Mouse (Mus musculus): ENCODE results near the gene Chrd. TPM values are rescaled to one million over a fixed set of nuclear protein-coding genes. Genes with fewer than 3 reads are reported as not detected.

The Chrd gene
- polyA plus RNA-seq (2016; fragmentation: Nextera tagmentation; extraction: Ambion mirVana), result 0.41 and 1.6 TPM in 2 replicates

DNA sequence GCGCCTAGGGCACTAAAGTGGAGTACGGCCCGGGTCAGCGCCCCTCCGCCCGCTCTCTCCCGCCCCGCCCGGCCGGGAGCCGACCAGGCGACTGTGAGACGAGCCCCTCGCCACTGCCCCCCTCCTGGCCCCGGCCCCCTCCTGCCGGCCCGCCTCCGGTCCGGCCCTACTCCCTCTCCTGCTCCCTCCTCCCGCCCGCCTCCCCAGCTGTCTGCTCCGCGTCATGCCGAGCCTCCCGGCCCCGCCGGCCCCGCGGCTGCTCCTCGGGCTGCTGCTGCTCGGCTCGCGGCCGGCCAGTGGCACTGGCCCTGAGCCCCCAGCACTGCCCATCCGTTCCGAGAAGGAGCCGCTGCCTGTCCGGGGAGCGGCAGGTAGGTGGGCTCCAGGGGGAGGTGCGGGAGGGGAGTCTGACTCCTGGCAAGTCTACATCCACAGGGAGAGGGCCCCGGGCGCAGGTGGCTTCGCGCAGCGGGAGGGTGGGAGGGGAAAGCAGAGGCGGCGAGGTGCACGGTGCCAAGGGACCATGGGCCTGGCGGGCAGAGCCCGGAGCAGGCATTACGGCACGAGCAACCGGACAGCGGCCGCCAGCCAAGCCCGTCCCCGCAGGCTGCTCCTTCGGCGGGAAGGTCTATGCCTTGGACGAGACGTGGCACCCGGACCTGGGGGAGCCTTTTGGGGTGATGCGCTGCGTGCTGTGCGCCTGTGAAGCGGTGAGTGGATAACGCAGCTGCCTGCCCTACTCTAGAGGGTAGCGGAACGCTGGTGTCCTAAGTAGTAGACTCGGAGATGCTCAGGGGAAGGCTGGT, at the start of gene Chrd:
TSS of gene Chrd (plus strand) at position 203 of the 806 bp plus-strand sequence.
- WGBS, result 1% methylated on average over 66 of the region's 70 CpGs
- H3K27me3 ChIP-seq (ENCODE audit: low read depth, poor library complexity, severe bottlenecking), result peaks cover 63% of the 10 kb centered on the region
- H3K4me1 ChIP-seq, result peaks cover 40% of the 10 kb centered on the region
- H3K36me3 ChIP-seq, result no peaks in the 10 kb centered on the region
- peak within 1 kb of the TSS; percentile 68 for H3K4me3 ChIP-seq
- peak within 1 kb of the TSS; percentile 89 for H3K27ac ChIP-seq
- no peaks in the 10 kb centered on the region for H3K9me3 ChIP-seq (replicated peaks)
- peak; percentile 83 for DNase-seq (ENCODE audit: low spot score)

- no peak for DNase-seq (ENCODE audit: low spot score)
- Histone ChIP-seq H3K27ac (no peak overlapping the region), H3K4me1 (peaks cover 30% of the 10 kb centered on the region), H3K4me3 (no peak overlapping the region), H3K36me3 (peaks cover 67% of the 10 kb centered on the region), H3K9me3 (replicated peaks) (no peaks in the 10 kb centered on the region), H3K27me3 (ENCODE audit: low read depth, poor library complexity, severe bottlenecking) (peaks cover 15% of the 10 kb centered on the region)
- WGBS, result 90% methylated on average over 3 of the region's 3 CpGs
These were observed 42.2 kb upstream of the Chrd start for GRCm38 (mm10) chr16:20690774-20691173.

DNA sequence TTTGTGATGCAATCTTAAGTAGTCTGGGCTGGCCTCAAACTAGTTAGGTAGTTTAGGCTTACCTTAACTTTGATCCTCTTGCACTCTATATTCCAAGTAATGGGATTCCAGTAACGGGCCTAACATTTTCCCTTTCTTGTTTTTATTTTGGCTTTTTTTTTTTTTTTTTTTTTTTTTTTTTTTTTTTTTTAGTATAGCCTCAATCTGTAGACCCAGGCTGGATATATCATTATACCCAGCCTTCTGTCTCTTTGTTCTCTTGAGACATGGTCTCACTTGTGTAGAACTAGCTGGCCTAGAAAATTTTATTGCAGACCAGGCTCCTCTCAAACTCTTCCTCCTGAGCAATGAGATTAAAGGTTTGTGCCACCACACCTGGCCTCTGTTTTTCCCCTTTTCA, 41.3 kb upstream of the Chrd start:
- H3K4me3 ChIP-seq, result no peak overlapping the region
- H3K4me1 ChIP-seq, result peaks cover 39% of the 10 kb centered on the region
- WGBS, result 81% methylated on average over 1 of the region's 1 CpGs
- peaks cover 59% of the 10 kb centered on the region for H3K36me3 ChIP-seq
- H3K27me3 ChIP-seq (ENCODE audit: low read depth, poor library complexity, severe bottlenecking), result peaks cover 20% of the 10 kb centered on the region
- no peaks in the 10 kb centered on the region for H3K9me3 ChIP-seq (replicated peaks)
- no peak for DNase-seq (ENCODE audit: low spot score)
- H3K27ac ChIP-seq, result no peak overlapping the region

DNA sequence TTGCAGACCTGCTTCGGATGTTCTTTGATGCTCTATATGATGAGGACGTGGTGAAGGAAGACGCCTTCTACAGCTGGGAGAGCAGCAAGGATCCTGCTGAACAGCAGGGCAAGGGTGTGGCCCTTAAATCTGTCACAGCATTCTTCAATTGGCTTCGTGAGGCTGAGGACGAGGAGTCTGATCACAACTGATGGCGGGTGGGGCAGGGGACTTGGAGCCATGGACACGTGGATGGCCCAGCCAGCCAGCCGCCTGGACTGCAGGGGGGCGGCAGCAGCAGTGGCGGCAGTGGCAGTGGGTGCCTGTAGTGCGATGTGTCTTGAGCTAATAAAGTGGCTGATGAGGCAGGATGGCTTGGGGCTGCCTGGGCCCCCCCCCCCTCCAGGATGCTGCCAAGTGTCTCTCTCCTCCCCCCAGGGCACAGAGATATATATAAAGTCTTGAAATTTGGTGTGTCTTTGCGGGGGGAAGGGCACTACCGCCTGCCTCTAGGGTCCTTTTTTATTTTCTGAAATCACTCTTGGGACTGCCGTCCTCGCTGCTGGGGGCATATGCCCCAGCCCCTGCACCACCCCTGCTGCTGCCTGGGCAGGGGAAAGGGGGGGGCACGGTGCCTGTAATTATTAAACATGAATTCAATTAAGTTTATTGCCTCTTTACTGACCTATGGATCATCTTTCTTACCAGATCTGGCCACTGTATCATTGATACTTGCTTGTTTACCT, 40.5 kb upstream of the Chrd start:
- H3K36me3 ChIP-seq, result peaks cover 51% of the 10 kb centered on the region
- H3K4me1 ChIP-seq, result peaks cover 44% of the 10 kb centered on the region
- 37% methylated on average over 16 of the region's 16 CpGs for WGBS
- DNase-seq (ENCODE audit: low spot score), result no peak
- no peak overlapping the region; the same call in 1 of the 2 replicates for H3K27ac ChIP-seq
- peaks cover 20% of the 10 kb centered on the region for H3K27me3 ChIP-seq (ENCODE audit: low read depth, poor library complexity, severe bottlenecking)
- H3K4me3 ChIP-seq, result peak overlapping the region; percentile 65; the same call in 1 of the 2 replicates
- H3K9me3 ChIP-seq (replicated peaks), result no peaks in the 10 kb centered on the region

DNA sequence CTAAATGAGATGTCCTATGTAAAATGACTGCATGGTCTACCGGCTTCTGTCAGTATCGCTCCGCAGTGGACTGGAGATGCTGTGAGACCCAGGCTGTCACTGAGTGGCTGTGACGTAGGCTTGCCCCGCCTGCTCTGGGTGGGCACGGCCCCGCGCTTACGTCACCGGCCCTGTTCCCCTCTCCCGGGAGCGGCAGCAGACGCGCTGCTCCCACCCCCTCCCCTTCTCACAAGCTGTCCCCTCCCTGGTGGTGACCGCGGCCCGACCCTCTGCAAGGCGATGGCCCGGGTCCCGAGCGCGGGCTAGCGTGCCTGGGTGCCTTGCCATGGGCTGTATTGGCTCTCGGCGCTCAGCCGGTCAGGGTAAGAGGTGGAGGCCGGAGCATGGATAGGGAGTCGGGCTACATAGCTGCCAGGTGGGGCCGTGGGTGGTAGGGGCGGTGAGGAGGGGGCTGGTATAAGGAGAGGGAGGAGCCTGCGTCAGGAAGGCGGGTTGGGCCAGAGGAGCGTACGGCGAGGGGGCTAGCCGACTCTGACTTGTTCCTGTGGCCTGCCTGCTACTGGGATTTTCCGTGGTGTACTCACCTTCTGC, 39.7 kb upstream of the Chrd start, which contains the start of gene Fam131a:
TSS of gene Fam131a (plus strand) at position 131 of the 591 bp plus-strand sequence.
- peaks cover 43% of the 10 kb centered on the region for H3K36me3 ChIP-seq
- H3K27me3 ChIP-seq (ENCODE audit: low read depth, poor library complexity, severe bottlenecking), result peaks cover 20% of the 10 kb centered on the region
- no peaks in the 10 kb centered on the region for H3K9me3 ChIP-seq (replicated peaks)
- peaks cover 44% of the 10 kb centered on the region for H3K4me1 ChIP-seq
- peak within 1 kb of the TSS; percentile 83 for H3K27ac ChIP-seq
- WGBS, result under 1% methylated on average over 37 of the region's 37 CpGs
- peak; percentile 94 for DNase-seq (ENCODE audit: low spot score)
- peak within 1 kb of the TSS; percentile 65 for H3K4me3 ChIP-seq

DNA sequence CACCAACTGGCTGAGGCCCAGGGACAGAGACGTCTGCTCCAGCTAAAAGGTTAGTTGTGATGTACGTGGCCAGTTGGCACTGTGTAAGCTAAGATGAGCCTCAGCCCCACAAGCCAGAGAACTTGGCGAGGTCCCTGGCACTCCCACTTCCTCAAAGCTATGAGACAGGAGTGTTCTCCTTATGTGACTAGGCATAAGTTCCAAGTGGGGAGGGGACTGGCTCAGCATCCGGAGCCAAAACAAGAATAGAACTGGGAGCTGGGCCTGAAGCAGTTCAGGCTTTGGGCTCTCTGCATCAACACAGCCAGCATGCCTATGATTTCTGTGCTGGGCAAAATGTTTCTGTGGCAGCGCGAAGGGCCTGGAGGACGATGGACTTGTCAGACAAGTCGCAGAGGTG, 38.1 kb upstream of the Chrd start:
- no peaks in the 10 kb centered on the region for H3K9me3 ChIP-seq (replicated peaks)
- peaks cover 51% of the 10 kb centered on the region for H3K4me1 ChIP-seq
- no peak overlapping the region for H3K4me3 ChIP-seq
- H3K27me3 ChIP-seq (ENCODE audit: low read depth, poor library complexity, severe bottlenecking), result peaks cover 26% of the 10 kb centered on the region
- H3K27ac ChIP-seq, result no peak overlapping the region
- no peak for DNase-seq (ENCODE audit: low spot score)
- 82% methylated on average over 8 of the region's 8 CpGs for WGBS
- H3K36me3 ChIP-seq, result peaks cover 27% of the 10 kb centered on the region

DNA sequence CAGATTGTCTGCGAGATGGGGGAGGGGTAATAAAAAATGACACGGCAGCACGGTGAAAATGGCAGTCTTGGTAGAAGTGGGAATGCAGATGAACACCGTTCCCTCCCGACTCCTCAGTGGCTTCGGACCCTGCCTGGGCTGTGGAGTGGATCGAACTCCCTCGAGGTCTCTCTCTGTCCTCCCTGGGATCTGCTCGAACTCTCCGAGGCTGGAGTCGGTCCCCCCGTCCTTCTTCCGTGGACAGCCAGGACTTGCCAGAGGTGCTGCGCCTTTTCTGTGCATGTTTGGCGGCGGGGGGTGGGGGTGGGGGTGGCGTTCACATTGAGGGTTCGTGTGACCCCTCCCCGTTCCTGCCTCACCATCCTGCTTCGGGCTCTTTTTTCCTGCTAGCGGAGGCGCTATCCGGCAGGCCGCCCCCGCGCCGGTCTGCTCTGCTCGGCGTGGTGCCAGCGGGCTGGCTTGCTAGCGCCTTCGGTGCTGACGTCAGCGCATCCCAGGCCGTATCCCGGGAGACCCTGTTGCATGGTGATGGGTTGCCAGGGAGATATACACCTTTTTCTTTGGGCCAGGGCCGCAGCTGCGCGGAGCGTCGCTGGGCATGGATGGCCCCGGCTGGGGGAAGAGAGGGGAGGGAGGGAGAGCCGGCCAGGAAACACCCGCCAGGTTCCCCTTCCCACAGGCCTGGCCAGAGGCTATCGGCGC, 37.2 kb upstream of the Chrd start:
- WGBS, result 4% methylated on average over 46 of the region's 46 CpGs
- H3K27me3 ChIP-seq (ENCODE audit: low read depth, poor library complexity, severe bottlenecking), result peaks cover 26% of the 10 kb centered on the region
- peak overlapping the region; percentile 58 for H3K4me3 ChIP-seq
- DNase-seq (ENCODE audit: low spot score), result peak; percentile 77
- H3K27ac ChIP-seq, result peak overlapping the region; percentile 72
- H3K36me3 ChIP-seq, result peaks cover 17% of the 10 kb centered on the region
- no peaks in the 10 kb centered on the region for H3K9me3 ChIP-seq (replicated peaks)
- H3K4me1 ChIP-seq, result peaks cover 61% of the 10 kb centered on the region

DNA sequence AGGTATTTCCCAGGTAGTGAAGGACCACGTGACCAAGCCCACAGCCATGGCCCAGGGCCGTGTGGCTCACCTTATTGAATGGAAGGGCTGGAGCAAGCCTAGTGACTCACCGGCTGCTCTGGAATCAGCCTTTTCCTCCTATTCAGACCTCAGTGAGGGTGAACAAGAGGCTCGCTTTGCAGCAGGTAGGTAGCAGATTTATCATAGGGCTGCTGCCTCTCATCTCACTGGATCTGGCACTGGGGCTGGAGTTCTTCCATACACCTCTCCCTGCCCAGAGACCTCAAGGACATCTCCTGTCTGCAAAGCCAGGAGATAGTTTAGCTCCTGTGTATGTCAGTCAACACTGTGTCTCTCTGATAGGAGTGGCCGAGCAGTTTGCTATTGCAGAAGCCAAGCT, 33.7 kb upstream of the Chrd start:
- H3K27me3 ChIP-seq (ENCODE audit: low read depth, poor library complexity, severe bottlenecking), result peaks cover 23% of the 10 kb centered on the region
- H3K9me3 ChIP-seq (replicated peaks), result no peaks in the 10 kb centered on the region
- 0 out of 2 replicates have a peak overlapping the region, but pooled peaks have one; percentile 7 for H3K27ac ChIP-seq
- no peak overlapping the region for H3K4me3 ChIP-seq
- no peak for DNase-seq (ENCODE audit: low spot score)
- H3K4me1 ChIP-seq, result peaks cover 59% of the 10 kb centered on the region
- 79% methylated on average over 5 of the region's 5 CpGs for WGBS
- peaks cover 11% of the 10 kb centered on the region for H3K36me3 ChIP-seq

DNA sequence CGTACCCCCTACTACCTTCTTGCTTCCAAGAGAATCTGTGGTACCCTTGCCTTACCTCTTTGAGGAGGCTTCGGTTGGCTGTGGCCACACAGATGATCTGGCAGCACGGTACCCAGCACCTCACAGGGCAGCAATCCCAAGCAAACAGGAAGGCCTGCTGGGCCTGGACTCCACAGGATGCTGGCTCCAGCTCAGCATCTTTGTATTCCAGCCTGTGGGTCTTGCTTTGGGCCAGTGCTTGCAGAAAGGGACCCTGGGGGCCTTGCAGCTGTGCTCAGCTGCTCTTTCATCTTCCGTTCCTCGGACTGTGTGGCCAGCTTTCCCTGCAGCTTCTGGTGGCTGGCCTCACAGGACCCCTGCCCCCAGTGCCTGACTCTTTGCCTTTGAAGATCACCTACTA, 32.9 kb upstream of the Chrd start:
- H3K9me3 ChIP-seq (replicated peaks), result no peaks in the 10 kb centered on the region
- peak overlapping the region; percentile 70 for H3K27ac ChIP-seq
- peaks cover 18% of the 10 kb centered on the region for H3K27me3 ChIP-seq (ENCODE audit: low read depth, poor library complexity, severe bottlenecking)
- peaks cover 59% of the 10 kb centered on the region for H3K4me1 ChIP-seq
- no peak overlapping the region for H3K4me3 ChIP-seq
- H3K36me3 ChIP-seq, result peaks cover 18% of the 10 kb centered on the region
- whole genome bisulfite sequencing, result 23% methylated on average over 5 of the region's 5 CpGs
- no peak for DNase-seq (ENCODE audit: low spot score)

- WGBS, result 53% methylated on average over 7 of the region's 7 CpGs
- no peak for DNase-seq (ENCODE audit: low spot score)
- Histone ChIP-seq H3K9me3 (replicated peaks) (no peaks in the 10 kb centered on the region), H3K27ac (peak overlapping the region; percentile 84), H3K36me3 (peaks cover 30% of the 10 kb centered on the region), H3K4me3 (0 out of 2 replicates have a peak overlapping the region, but pooled peaks have one; percentile 24), H3K27me3 (ENCODE audit: low read depth, poor library complexity, severe bottlenecking) (peaks cover 6% of the 10 kb centered on the region; the same call in 1 of the 2 replicates), H3K4me1 (peaks cover 47% of the 10 kb centered on the region)
These were observed 31.6 kb upstream of the Chrd start for GRCm38 (mm10) chr16:20701316-20701715.

DNA sequence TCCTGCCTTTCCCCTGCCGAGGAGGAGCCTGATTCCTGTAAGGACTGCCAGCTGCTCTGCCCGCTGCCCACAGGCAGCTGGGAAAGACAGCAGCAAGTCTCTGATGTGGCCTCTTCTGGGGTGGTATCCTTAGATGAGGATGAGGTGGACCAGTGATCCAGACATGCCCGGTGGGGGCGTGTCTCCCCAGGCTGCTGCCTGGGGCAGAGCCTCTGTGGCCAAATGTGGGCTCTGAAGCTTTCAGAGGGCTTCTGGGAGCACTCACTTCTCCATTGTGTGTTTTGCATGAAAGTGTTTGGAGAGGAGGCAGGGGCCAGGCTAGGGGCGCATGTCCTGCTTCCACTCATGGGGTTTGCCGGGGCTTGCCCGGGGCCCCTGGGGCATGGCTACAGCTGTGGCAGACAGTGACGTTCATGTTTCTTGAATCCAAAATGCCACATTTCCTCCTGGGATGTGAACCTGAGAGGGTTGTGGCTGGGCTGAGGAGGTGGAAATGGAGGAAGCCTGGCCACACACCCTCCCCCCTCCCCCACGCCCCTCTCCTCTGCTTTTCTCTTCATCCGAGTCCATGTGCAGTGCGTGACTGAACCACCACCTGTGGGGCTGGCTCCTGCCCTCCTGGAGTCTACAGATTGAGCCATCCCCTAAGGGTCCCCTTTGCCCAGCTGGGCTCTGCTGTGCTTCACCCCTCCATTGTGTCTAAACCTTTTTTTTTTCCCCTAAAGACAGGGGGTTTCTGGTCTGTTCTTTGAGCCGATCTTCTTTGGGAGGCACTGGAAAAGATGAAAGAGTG, 31.0 kb upstream of the Chrd start:
- Histone ChIP-seq H3K27ac (peak overlapping the region; percentile 84), H3K36me3 (peaks cover 37% of the 10 kb centered on the region), H3K4me1 (peaks cover 41% of the 10 kb centered on the region), H3K27me3 (ENCODE audit: low read depth, poor library complexity, severe bottlenecking) (0 out of 2 replicates have a peak, but pooled peaks cover 6% of the 10 kb centered on the region), H3K9me3 (replicated peaks) (no peaks in the 10 kb centered on the region), H3K4me3 (peak overlapping the region; percentile 24; the same call in 1 of the 2 replicates)
- DNase-seq (ENCODE audit: low spot score), result no peak
- 30% methylated on average over 12 of the region's 12 CpGs for whole genome bisulfite sequencing

Measured in limb, embryonic 10.5 days (tissue).